Mouse (Mus musculus) C2C12 (cell line): ENCODE data around the gene Sgip1.

Experiments
- CEBPB ChIP-seq: IDR thresholded peaks from one replicate; pipeline ENCODE4 v1.6.1; 2011; ENCODE audit warnings: low read depth, mild to moderate bottlenecking, control low read depth, moderate library complexity
- CTCF ChIP-seq: IDR thresholded peaks from one replicate; pipeline ENCODE4 v1.5.1; 2011; ENCODE audit not compliant: control insufficient read depth, insufficient read depth, insufficient read length
- MYOD1 ChIP-seq: IDR thresholded peaks from one replicate; pipeline ENCODE4 v1.6.1; 2011; ENCODE audit warnings: low read depth; ENCODE audit not compliant: control insufficient read depth, insufficient read length
- MYOG ChIP-seq: IDR thresholded peaks from one replicate; pipeline ENCODE4 v1.6.1; 2011; ENCODE audit not compliant: control insufficient read depth, insufficient read length; ENCODE audit errors: extremely low read depth
- USF1 ChIP-seq: IDR thresholded peaks from one replicate; pipeline ENCODE4 v1.6.1; 2011; ENCODE audit warnings: low read depth, mild to moderate bottlenecking, control low read depth, moderate library complexity

- TF ChIP-seq USF1 (no peak), CTCF (no peak), MYOG (no peak), MYOD1 (no peak), CEBPB (no peak)
Observed at GRCm38 (mm10) chr4:102697966-102698365, 43.1 kb upstream of the Sgip1 start.
